Mouse (Mus musculus) left cerebral cortex, postnatal 36 days (tissue): Measurements from ENCODE around the gene Pigg. TPM values are rescaled to one million over a fixed set of nuclear protein-coding genes. Genes with fewer than 3 reads are reported as not detected.

ENCODE experiments used
- DNase-seq, 2 experiments: peaks; one replicate each; pipeline ENCODE4 v3.0.0; 2021 to 2022; ENCODE audit warnings: low spot score in 2 of 2, mixed read lengths in 1 of 2
- intact Hi-C: fragments of 180-260 bp; cut with DNase I; formaldehyde crosslinking; loops from one replicate; pipeline ENCODE4 v1.15.1; 2025
- total RNA-seq, 2 experiments: library from RNA; stranded (reverse); gene quantifications; 2 replicates each; pipeline ENCODE4 v1.2.3; 2021

The Pigg gene
- total RNA-seq, 2 experiments from 2014 or later: 10.8 to 13.2 TPM

DNA sequence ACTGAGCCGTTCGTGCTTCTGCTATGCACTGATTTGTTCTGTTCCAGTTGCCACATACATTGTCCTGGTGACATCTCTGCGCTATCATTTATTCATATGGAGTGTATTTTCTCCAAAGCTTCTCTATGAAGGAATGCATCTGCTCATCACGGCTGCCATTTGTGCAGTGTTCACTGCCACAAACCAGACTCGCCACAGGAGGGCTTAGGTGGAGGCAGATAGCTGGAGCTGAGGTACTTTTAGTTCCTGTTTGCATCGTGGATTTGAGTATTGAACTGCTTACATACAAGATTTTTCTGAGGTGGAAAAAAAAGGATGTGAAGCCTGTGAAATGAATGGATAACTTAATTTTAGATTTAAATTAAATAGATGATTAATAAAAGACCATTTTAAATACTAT lies 35.4 kb downstream of the Pigg start:
- intact Hi-C loops: loop anchor here (10.0 kb wide), 1 partner anchor 257 kb away; no protein-coding TSS in a partner anchor
- DNase-seq: no peak

DNA sequence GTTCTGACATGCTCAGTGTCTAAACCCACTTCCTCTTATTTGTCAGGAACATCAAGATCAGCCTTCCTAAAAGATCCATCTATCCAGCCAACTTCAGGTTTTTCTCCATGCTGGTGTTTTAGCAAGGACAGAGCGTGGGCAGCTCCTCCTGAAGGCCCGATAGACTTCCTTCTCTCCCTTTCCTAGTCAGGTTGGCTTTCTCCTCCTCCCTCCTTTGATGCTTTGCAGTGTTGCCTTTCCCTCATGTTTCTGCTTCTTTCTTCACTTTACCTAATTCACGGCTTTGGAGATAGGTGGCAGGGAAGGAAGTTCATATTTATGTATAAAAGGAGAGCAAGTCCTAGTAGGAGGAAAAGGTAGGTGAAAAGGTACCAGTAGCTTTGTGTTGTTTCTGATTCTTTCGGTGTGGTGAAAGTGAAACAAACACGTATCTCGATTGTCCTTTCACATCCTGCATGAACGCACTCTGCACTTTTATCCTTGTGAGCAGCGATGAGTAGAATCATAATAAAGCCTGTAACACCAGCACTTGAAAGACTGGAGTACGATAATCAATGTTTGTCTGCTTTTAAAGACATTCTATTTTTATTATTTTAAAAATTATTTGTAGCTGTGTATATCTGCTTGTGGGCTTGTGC lies 37.2 kb downstream of the Pigg start:
- no peak for DNase-seq
- intact Hi-C loops: loop anchor here (10.0 kb wide), 1 partner anchor 255 kb away; no protein-coding TSS in a partner anchor

DNA sequence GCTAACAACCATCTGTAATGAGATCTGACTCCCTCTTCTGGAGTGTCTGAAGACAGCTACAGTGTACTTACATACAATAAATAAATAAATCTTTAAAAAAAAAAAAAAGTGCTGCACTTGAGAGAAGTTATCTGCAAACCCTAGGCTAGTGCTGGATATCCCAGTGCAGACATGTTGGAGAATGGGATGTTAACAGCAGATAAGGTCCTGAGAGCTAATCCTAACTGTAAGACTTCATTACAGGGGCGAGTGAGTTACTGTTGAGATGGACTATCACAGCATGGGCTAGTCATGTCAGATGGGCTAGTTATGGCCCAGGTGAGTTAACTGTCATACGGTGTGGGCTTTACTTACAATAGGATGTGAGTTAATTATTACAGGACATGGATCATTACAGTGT lies 41.6 kb downstream of the Pigg start:
- intact Hi-C loops: no loop called here
- no peak for DNase-seq

DNA sequence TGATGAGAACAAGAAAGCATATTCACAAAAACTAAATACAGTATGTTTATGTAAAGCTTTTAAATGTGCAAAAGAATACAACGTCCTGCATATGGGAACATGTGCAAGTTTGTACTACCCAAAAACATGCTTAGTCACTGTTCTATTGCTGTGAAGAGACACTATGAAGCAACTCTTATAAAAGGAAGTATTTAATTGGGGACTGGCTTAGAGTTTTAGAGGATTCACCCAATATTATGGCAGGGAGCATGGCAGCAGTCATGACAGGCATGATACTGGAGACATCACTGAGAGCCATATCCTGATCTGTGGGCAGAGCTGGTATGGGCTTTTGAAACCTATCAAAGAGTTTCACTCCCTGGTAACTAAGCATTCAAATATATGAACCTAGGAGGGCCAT lies 45.5 kb downstream of the Pigg start:
- intact Hi-C loops: no loop called here
- DNase-seq: no peak

DNA sequence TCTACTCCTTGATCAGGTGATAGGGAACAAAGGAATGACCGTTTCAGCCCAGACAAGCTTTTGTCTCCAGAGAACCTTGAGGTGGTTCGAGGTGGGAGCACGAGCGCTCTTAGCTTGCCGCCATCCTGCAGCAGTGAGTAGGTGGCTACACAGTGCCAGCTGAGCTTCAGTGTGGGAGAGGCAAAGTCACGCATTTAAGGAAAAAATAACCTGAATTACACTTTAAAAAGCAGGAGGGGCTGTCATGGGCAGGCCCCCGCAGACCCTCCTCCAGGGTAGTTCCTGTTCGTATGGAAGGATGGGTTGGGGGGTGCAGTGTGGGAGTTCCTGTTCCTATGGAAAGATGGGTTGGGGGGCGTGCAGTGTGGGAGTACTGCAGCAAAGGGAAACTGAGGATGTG lies 47.1 kb downstream of the Pigg start:
- intact Hi-C loops: no loop called here
- DNase-seq: peak; percentile 66 to 73

DNA sequence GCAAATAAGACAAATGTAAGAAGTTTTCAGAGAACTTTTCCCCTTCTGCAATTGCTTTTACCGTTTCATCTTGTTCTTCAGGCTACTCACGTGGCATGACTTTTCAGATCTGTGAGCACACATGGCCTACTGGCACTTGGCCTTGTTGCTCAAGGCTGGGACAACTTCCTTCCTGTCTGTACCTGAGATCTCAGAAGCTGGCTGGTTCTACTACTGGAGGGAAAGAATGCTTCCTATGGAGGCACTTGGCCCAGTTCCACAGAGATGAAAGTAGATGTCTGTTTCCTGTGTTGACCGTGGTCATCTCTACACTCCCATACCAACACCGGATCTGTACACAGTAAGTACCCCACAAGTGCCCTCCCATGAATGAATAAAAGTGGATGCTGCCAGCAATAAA lies 47.8 kb downstream of the Pigg start:
- no peak for DNase-seq
- intact Hi-C loops: loop anchor here (10.0 kb wide), 1 partner anchor 1745 kb away; the partner anchor contains the start of gene Gtpbp6

DNA sequence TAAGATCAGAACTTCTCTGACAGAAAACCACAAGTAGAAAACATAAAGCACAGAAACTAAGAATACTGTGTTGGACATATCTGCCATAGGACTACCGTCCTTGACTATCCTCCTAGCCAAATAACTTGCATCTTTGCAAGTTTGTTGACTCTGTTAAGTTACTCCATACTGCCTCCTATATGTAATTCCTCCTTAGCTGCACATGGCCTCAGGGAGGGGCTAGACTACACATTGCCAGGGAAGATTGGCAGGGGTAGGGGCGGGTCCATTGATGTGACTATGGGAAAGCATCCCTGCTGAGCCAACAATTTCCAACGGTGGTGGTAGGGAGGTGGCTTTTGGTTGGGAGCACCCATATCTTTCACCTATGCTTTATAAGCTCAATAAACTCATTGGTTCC lies 49.9 kb downstream of the Pigg start:
- intact Hi-C loops: loop anchor here (10.0 kb wide), 1 partner anchor 1742 kb away; the partner anchor contains the start of gene Gtpbp6
- no peak for DNase-seq

DNA sequence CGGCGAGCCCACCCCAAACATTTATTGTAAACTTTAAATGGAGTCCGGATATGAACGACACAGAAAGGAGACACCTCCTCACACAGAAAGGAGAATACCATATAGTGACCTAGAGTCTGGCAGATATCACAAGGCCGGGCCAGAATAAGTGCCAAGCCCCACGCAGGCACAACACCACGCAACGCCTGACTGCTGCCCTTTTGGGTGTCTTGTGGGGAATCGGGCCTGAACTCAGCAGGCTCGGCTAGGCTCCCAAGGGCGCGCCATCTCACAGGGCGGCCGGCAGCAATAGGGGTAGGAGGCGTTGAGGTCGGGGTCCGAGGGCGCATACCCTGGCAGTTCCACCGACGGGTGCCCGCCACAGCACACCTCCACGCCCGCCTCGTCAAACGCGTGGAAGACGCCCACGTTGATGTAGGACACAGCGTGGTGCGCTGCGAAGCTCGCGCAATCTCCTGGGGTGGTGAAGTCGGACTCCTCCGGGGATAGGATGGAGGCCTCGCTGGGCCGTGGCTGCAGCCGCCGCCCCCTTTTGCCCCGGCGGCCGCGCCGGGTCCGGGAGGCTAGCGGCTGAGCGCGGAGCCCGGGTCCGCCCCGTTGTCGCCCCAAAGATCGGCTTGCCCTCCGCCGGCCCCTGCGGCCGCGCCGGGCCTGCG lies 54.0 kb downstream of the Pigg start:
- peak in 1 of 2 experiments; percentile 48 for DNase-seq
- intact Hi-C loops: loop anchor here (5.0 to 10.0 kb wide), 4 partner anchors 66 to 1738 kb away; partner anchors contain the start of genes Atp5k, Gtpbp6, Mtf2 and Pcgf3

DNA sequence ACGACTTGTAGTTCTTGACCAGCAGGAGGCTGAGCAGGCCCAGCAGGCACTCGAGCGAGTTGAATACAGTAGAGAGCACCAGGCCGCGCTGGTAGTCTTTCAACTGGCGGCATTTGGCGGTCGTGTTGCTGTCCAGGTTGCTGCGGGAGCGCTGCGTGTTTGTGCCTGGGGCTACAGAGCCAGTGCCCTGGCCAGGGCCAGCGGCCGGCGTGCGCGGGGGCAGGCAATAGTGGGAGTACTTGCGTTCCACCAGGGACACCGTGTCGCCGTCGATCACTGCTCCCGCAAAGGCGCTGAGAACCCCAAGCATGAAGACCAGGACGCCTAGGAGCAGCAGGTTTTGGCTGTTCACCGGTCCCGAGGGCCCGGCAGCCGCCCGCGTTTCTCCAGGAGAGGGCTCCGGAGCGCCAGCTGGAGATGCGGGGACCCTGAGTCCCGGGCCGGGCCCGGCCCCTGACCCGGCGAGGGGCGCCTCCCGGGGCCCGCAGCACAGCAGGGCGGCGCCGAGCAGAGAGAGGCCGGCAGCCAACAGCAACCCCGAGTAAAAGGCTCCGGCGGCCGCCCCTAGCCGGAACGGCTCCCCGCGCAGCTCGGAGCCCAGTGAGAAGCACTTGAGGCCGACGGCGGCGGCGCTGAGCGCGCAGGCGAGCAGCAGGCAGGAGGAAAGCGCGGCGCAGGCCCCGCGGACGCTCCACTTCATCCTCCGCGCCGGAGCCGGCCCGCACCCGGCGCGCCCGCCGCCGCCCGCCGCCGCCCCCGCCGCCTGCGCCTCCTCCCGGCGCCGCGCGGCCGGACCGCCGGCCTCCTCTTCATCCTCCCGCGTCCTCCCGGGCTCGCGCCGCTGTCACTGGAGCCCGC lies 54.8 kb downstream of the Pigg start:
- intact Hi-C loops: loop anchor here (5.0 to 10.0 kb wide), 4 partner anchors 65 to 1738 kb away; partner anchors contain the start of genes Atp5k, Gtpbp6, Mtf2 and Pcgf3
- DNase-seq: peak; percentile 66 to 73

DNA sequence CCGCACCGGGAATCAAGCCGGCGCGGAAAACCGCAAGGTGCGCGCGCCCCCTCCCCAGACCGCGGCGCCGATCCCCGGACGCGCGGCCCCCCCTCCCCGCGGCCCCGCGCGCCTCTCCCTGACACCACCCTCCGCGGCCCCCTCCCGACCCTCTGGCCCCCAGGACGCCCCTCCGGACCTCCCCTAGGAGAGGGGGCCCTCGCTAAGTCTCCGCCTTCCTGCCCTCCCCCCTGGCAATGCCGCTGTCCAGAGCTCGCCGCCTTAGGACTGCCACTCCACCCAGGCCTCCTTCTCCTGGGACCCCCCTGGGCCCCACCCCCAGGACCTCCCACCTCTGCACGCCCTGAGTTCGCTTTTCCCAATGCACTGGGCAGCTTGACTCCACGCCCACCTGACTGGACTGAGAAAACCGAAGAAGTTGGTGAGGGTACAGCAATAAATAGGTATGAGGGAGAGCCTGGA lies 55.5 kb downstream of the Pigg start, which contains the start of gene Gm42517:
Gm42517 (minus strand) TSS at position 52 of the 462 bp plus-strand sequence.
- DNase-seq: peak; percentile 49 to 61
- intact Hi-C loops: loop anchor here (5.0 to 10.0 kb wide), 4 partner anchors 64 to 1737 kb away; partner anchors contain the start of genes Atp5k, Gtpbp6, Mtf2 and Pcgf3

DNA sequence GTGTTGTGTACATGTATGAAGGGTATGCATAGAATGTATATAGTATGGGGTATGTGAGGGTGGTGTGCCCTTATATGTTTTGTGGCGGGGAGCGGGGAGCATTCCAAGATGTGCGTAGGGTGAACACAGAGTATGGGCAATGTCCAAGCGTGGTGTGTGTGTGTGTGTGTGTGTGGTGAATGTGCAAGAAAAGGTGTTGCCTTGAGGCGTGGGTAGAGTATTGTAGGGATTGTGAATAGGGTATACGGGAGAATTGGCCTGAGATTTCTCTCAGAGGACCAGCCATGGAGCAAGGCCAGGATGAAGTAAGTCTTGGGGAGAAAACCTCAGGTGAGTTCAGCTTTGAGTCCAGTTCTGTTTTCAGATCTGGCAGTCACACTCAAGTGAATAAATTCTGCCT lies 56.0 kb downstream of the Pigg start:
- intact Hi-C loops: loop anchor here (5.0 to 10.0 kb wide), 4 partner anchors 64 to 1736 kb away; partner anchors contain the start of genes Atp5k, Gtpbp6, Mtf2 and Pcgf3
- no peak for DNase-seq

DNA sequence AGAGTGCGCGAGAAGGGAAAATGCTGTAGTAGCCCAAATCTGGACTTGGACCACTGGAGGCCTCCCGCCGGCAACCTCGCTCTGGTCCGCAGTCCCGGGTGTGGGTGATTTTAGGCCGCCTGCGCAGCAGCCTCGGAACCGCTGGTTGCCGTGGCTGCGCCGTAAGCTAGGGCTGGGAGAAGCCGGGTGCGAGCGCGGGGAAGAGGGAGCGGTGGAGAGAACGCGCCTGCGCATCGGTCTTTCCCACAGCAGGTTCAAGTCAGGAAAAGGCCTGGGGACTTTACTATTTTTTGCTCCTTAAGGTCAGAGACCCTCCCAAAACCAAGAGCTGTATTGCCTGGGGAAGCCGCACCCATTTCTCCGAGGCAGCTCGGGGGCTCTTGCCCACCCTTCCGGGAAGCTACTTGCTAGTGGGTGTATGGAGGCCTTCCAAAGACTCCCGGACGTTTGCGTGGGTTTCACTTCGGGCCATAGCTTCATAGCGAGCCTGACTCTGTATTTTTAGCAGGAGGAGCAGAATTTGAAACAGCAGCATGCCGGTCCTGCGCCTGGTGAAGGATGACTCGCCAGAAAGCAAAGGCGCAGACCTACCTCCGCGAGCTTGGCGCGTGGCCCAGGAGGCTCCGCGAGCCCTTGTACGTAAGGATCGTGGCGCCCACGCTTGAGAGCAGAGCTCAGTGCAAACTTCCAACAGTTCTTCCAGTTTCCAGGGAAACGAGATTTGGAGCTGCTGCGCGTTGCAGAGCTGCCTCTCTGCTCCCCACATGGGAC lies 56.6 kb downstream of the Pigg start:
- peak; percentile 92 to 94 for DNase-seq
- intact Hi-C loops: loop anchor here (5.0 to 10.0 kb wide), 4 partner anchors 63 to 1736 kb away; partner anchors contain the start of genes Atp5k, Gtpbp6, Mtf2 and Pcgf3

DNA sequence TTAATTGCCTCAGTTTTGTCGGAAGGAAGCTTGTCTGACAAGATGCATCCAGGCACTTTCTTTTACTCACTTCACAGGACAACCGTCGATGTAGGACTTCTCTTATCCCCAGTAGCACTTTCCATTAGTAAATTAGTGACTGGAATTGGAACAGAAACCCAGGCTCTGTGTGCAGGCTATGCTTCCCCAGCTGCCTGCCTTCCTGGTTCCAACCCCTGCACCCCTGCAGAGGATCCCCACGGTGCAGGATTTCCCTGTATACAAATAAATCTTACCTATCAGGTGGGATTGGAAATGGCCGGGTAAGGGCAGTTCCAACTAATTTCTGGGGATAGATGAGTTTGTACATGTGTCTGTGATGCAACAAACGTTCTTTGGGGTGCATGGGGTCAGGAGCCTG lies 57.6 kb downstream of the Pigg start:
- DNase-seq: no peak
- intact Hi-C loops: loop anchor here (5.0 to 10.0 kb wide), 4 partner anchors 62 to 1735 kb away; partner anchors contain the start of genes Atp5k, Gtpbp6, Mtf2 and Pcgf3

DNA sequence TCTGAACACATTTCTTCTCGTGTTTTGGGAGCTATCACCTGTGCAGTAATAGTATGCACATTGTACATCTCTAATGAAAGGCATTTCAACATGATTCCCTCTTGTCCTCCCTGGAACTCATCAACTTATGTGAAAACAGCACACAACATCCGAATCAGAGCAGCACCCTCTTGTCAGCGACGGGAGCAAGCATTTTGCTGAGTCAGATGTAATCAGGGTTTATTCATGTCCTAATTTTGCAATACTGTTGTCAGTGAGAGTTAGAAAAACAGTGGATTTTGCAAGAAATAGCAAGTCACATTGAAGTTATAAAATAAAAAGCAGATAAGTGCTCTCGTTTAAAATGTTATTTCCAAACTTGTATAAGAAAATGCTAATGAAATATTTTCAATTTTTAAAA lies 61.7 kb downstream of the Pigg start:
- no peak for DNase-seq
- intact Hi-C loops: no loop called here

DNA sequence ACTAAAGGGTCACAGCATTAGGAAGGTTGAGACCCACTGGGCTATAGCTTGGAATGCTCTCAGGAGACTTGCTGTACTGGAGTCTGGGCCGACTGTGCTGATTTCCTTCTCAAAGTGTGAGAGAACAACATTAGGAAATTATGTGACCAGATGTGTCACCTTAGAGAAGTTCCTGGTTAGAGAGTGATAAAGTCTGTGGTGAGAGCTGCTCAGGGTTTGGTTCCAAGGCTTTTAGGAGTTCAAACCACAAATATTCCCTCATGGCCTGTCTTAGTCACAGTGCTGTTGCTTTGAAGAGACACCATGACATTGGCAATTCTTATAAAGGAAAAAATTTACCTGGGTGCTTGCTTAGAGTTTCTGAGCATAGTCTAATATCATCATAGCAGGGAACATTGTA lies 63.6 kb downstream of the Pigg start:
- no peak for DNase-seq
- intact Hi-C loops: no loop called here

DNA sequence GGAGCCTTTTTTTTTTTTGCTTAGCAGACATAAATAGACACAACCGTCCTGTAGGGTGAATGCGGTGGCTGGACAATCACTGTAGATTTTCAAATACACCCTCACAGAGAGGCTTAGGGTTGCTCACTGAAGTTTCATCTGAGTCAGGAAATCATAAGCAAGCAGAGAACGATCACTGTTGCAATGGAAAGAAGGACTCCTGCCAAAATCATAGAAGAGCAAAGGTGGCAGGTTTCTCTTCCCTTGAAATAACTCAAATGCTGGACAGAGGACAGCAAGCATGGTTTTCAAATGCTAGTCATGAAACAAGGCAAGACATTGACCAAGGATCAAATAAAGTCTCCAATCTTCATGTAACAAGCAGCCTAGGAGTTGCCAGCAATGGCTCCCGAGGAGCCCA lies 65.9 kb downstream of the Pigg start:
- intact Hi-C loops: no loop called here
- no peak for DNase-seq

DNA sequence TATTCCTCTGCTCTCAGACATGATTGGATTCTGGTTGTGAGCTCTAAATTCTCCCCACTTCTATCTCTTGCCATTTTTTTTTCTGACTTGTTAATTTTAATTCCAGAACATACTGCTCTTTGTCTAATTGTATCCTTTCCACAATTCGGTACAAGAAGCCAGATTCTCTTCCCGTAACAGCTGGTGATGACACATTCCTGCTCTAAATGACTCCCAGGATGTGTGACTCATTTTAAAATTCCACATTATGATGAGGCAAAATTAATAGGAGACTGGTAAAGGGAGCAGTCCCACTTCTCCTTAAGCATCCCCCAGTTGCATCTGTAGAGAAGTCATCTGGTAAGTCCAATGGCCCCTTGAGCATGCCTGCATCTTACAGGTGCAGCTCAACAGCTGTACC lies 73.2 kb downstream of the Pigg start:
- DNase-seq: peak; percentile 24 to 34
- intact Hi-C loops: no loop called here

DNA sequence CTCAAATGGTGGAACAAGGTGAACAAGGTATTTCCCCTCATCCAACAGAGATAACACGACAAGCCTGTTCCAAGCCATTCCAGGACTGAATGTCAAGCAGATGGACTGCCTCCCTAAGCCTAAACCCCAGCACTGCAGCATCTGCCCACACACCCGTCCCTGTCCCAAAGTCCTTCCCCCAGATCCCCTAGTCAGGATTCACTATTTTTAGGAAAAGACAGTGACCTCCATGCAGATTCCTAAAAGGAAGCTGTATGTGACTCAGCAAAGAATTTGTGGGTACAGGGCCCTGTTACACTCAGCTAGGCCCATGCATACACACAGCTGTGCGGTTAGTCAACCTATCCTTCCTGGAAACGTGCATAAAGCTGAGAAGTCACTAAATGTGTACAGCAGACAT lies 74.0 kb downstream of the Pigg start:
- intact Hi-C loops: no loop called here
- peak; percentile 29 to 30 for DNase-seq

DNA sequence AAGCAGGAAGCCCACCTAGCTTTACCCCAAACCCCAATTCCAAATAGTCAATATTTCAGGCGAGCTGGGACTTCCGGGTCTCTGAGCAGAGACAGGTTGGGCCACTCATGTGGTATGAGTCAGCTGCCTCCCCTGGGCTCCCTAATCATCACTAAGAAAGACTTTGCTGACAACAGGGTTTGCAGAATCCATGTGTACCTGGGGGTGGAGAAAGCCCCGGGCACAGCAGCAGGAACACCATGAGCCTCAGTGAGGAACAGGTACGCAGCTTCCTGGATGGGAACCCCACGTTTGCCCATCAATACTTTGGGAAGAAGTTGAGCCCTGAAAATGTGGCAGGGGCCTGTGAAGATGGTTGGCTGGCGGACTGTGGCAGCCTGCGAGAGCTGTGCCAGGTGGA lies 75.8 kb downstream of the Pigg start, which contains the start of gene Pde6b:
Pde6b (plus strand) TSS at position 191 of the 400 bp plus-strand sequence.
- DNase-seq: no peak

More for the DNA sequence above, 75.8 kb downstream of the Pigg start, which contains the start of gene Pde6b:
- intact Hi-C loops: no loop called here
